Mouse (Mus musculus) forebrain, embryonic 14.5 days (tissue): ENCODE results near the gene Kif20b. TPM values are rescaled to one million over a fixed set of nuclear protein-coding genes. Genes with fewer than 3 reads are reported as not detected.

Source experiments
- microRNA counts: library from miRNA; unstranded; fragments of <30 nt; microRNA quantifications from one replicate; lab custom pipeline; 2016
- microRNA-seq: library from miRNA; unstranded; fragments of <30 nt; microRNA quantifications from one replicate; pipeline ENCODE4, GENCODE M21; 2016
- polyA plus RNA-seq: library from polyadenylated mRNA; unstranded; fragments of >200 nt; fragmentation: Nextera tagmentation; extraction: Ambion mirVana; gene quantifications from 2 replicates; pipeline ENCODE4 v1.2.1, GENCODE M21; 2014

The Kif20b gene
- polyA plus RNA-seq, 1 experiment from 2014 or later: 30.8 TPM

MicroRNAs within 50 kb of the gene (microRNA counts, 519-probe panel; counts per million panel counts)
- microRNA mmu-miR-1950 (lab: Ali Mortazavi, UCI): not detected

Small RNA genes within 50 kb of the gene (microRNA-seq; reads per million reads assigned to microRNA genes)
- not detected for gene Mir1950

Other genes with a start within 250 kb of the Kif20b start
- gene Slc16a12, start 175.1 kb upstream of the Kif20b start, polyA plus RNA-seq: 2.6 and 3.3 TPM in 2 replicates
- 6.1 and 7.0 TPM in 2 replicates for gene Pank1, start 42.9 kb upstream of the Kif20b start, polyA plus RNA-seq